8 mouse cellular contexts compared by ENCODE assay signal in the genomic region with DNA sequence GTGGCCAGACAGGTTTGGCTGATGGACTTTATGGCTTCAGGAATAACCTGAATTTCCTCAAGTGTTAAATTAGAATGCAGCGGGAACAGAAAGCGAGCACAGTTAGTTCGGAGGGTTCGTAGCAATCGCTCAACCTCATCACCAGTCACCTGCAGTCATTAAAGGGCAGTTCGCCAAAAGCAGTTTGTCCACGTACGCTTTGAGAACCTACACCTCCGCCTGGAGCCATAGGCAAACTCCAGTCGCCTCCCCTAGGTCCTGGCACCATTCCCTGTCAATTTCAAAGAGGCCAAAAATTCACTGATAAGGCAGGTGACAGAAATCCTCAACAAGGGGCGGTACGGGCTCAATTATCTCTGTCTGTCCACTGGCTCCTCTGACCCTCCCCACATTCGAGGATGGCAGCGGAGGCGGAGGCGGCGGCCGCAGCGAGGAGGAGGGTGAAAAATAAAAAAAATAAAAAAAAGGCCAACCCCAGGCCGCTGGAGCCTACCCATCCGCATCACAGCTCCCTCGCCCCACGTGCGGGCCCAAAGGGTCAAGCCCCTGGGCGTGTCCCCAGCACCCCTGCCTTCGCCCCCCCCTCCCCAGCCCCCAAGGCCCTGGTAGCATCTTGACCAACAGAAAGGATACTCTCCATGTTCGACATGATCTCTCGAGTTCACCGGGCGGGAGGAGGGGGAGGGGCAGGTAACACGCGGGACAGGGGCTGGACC. TPM values are rescaled to one million over a fixed set of nuclear protein-coding genes. Genes with fewer than 3 reads are reported as not detected.
DNase-seq lines count a peak whose midpoint lies in the region; ATAC-seq and TF ChIP-seq lines count a peak whose summit lies in the region.

No protein-coding gene starts in this region.

- no peak for TF ChIP-seq EP300 in ES-Bruce4 (IDR thresholded peaks at IDR 0.05; ENCODE audit: insufficient read depth, low read depth, low read length)

- H3K4me3 ChIP-seq in ES-Bruce4 (ENCODE audit: low read depth, low read length) = peak overlapping the region; percentile 75
- H3K4me3 ChIP-seq in bone marrow macrophage, adult 2 months (ENCODE audit: insufficient read depth, low read length) = peak overlapping the region; percentile 67
- H3K4me3 ChIP-seq in lung, embryonic 15.5 days = peak overlapping the region; percentile 64

- peak overlapping the region; percentile 59 for H3K9ac ChIP-seq in ES-Bruce4 (ENCODE audit: low read depth, poor library complexity, severe bottlenecking)
- H3K9ac ChIP-seq in lung, embryonic 15.5 days = peak overlapping the region; percentile 52

- 24% methylated on average over 32 of the region's 32 CpGs for WGBS in lung, embryonic 15.5 days

- H3K27ac ChIP-seq in ES-Bruce4 (ENCODE audit: insufficient read depth, low read length) = no peak overlapping the region
- H3K27ac ChIP-seq in bone marrow macrophage, adult 2 months (ENCODE audit: insufficient read depth, low read depth, low read length) = no peak overlapping the region; the same call in none of the 2 replicates
- H3K27ac ChIP-seq in lung, embryonic 15.5 days = peak overlapping the region; percentile 37

- peak; percentile 71 for ATAC-seq in erythroblast, adult 5-6 weeks (replicated peaks; ENCODE audit: low FRiP score, poor library complexity, severe bottlenecking)
- ATAC-seq in lung, embryonic 15.5 days (ENCODE audit: borderline replicate concordance, extremely low read depth, low FRiP score, low TSS enrichment) = peak; percentile 82

- no peak for TF ChIP-seq CTCF in ES-Bruce4 (IDR thresholded peaks at IDR 0.05; ENCODE audit: low read depth, low read length)
- TF ChIP-seq CTCF in bone marrow macrophage, adult 2 months (IDR thresholded peaks at IDR 0.05; ENCODE audit: low read depth, low read length) = no peak

- H3K4me2 ChIP-seq in lung, embryonic 15.5 days = peak overlapping the region; percentile 55

- intact Hi-C loops in heart, postnatal 10 days (cut with DNase I) = loop anchor here (1.0 to 10.0 kb wide), 3 partner anchors 722 to 1259 kb away; partner anchors contain the start of gene Brwd3

- no peaks in the 10 kb centered on the region for H3K9me3 ChIP-seq in ES-Bruce4 (replicated peaks; ENCODE audit: control insufficient read depth, insufficient read depth, low read length, poor library complexity, severe bottlenecking)
- no peaks in the 10 kb centered on the region for H3K9me3 ChIP-seq in lung, embryonic 15.5 days

- H3K27me3 ChIP-seq in ES-Bruce4 (ENCODE audit: control insufficient read depth, insufficient read depth, low read length, poor library complexity, severe bottlenecking) = no peaks in the 10 kb centered on the region
- no peaks in the 10 kb centered on the region for H3K27me3 ChIP-seq in lung, embryonic 15.5 days

- DNase-seq in heart, postnatal 10 days = peak; percentile 32 to 45
- peak; percentile 40 to 50 for DNase-seq in kidney, postnatal 36 days
- DNase-seq in ovary, adult 18-20 months (ENCODE audit: low spot score) = peak; percentile 1
- no peak for DNase-seq in thymus, postnatal 14 days

- H3K36me3 ChIP-seq in ES-Bruce4 (ENCODE audit: control insufficient read depth, insufficient read depth, low read length, poor library complexity, severe bottlenecking) = no peaks in the 10 kb centered on the region
- H3K36me3 ChIP-seq in lung, embryonic 15.5 days = no peaks in the 10 kb centered on the region

- no peak for TF ChIP-seq POLR2A in ES-Bruce4 (IDR thresholded peaks at IDR 0.05; ENCODE audit: insufficient read depth, low read length)
- no peak for TF ChIP-seq POLR2A in bone marrow macrophage, adult 2 months (IDR thresholded peaks at IDR 0.05; ENCODE audit: borderline replicate concordance, low read depth, low read length)

- no peaks in the 10 kb centered on the region for H3K4me1 ChIP-seq in ES-Bruce4 (ENCODE audit: control insufficient read depth, insufficient read depth, low read length)
- no peaks in the 10 kb centered on the region; the same call in 1 of the 2 replicates for H3K4me1 ChIP-seq in bone marrow macrophage, adult 2 months (ENCODE audit: control insufficient read depth, insufficient read depth, low read length)
- no peaks in the 10 kb centered on the region for H3K4me1 ChIP-seq in lung, embryonic 15.5 days

RNA-seq across cellular contexts. Expression of gene 2610002M06Rik, which starts 0.5 kb away (rescaled TPM):
- polyA plus RNA-seq in ES-Bruce4 (2011; ENCODE audit: insufficient read depth, insufficient read length, low read depth, missing spikeins) = 10.5 and 11.3 TPM in 2 replicates
- polyA plus RNA-seq in bone marrow macrophage, adult 2 months (2012; ENCODE audit: insufficient read depth, insufficient read length, missing spikeins) = 9.0 and 10.6 TPM in 2 replicates
- 7.5 and 8.4 TPM in 2 replicates for total RNA-seq in erythroblast, adult 5-6 weeks (2015; ENCODE audit: low replicate concordance)
- total RNA-seq in erythroblast, adult 5-6 weeks (2017; ENCODE audit: low replicate concordance) = 5.0 and 6.0 TPM in 2 replicates
- total RNA-seq in heart, postnatal 10 days (2021) = 10 to 100 TPM in 1 of 2 experiments, 1 to 10 TPM in 1; 9.5 to 11.0 TPM
- 13.2 and 14.1 TPM in 2 replicates for polyA plus RNA-seq in lung, embryonic 15.5 days (2015; fragmentation: Nextera tagmentation; extraction: Ambion mirVana)

RNA-seq across cellular contexts. Expression of gene Tent5d, which starts 23.3 kb away (rescaled TPM):
- polyA plus RNA-seq in ES-Bruce4 (2011; ENCODE audit: insufficient read depth, insufficient read length, low read depth, missing spikeins) = 0.19 TPM in 1 of 2 replicates, not detected in the other
- polyA plus RNA-seq in bone marrow macrophage, adult 2 months (2012; ENCODE audit: insufficient read depth, insufficient read length, missing spikeins) = not detected in 2 replicates
- total RNA-seq in erythroblast, adult 5-6 weeks (2015; ENCODE audit: low replicate concordance) = not detected in 2 replicates
- total RNA-seq in erythroblast, adult 5-6 weeks (2017; ENCODE audit: low replicate concordance) = not detected in 2 replicates
- total RNA-seq in heart, postnatal 10 days (2021) = not detected
- 0.11 TPM in 2 replicates for polyA plus RNA-seq in lung, embryonic 15.5 days (2015; fragmentation: Nextera tagmentation; extraction: Ambion mirVana)
